Mouse (Mus musculus) frontal cortex, adult (tissue): ENCODE measurements around the gene Gimap8.
A peak's percentile ranks its signal among the peaks of the same experiment; 100 is the strongest.
"Not testable (repeated sequence)": the region's sequence is repeated elsewhere in the genome, so short reads cannot be mapped to it uniquely, and the experiment has no call there.

Source experiments
- ATAC-seq: cut with Nextera tagmentation; 2 replicates; pipeline ENCODE4 v1.9.2; 2017; ENCODE audit warnings: mild to moderate bottlenecking, moderate library complexity, mixed read lengths; ENCODE audit not compliant: low TSS enrichment

The Gimap8 gene

GRCm38 (mm10) chr6:48646995-48647394 is at the start of gene Gimap8:
Gimap8 (plus strand) TSS chr6:48647234.
- no peak for ATAC-seq

DNA sequence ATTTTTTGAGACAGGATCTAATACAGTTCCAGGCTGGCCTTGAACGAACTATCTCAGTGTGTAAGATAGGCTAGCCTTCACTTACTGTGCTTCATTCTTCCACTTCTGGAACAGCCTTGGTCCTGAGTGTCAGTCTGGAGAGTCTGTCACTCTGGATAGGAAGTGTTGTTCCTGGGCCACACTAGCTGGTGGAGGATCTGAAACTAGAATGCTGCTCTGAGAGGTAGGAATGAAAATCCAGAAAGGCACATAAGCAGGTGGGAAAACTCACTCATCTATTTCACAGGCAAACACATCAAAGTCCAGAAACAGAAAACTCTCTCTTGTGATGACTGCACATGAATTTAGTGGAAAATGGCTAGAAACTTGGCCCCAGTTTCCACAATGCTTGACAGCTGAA is 46.4 kb upstream of the Gimap8 start:
- no peak for ATAC-seq

DNA sequence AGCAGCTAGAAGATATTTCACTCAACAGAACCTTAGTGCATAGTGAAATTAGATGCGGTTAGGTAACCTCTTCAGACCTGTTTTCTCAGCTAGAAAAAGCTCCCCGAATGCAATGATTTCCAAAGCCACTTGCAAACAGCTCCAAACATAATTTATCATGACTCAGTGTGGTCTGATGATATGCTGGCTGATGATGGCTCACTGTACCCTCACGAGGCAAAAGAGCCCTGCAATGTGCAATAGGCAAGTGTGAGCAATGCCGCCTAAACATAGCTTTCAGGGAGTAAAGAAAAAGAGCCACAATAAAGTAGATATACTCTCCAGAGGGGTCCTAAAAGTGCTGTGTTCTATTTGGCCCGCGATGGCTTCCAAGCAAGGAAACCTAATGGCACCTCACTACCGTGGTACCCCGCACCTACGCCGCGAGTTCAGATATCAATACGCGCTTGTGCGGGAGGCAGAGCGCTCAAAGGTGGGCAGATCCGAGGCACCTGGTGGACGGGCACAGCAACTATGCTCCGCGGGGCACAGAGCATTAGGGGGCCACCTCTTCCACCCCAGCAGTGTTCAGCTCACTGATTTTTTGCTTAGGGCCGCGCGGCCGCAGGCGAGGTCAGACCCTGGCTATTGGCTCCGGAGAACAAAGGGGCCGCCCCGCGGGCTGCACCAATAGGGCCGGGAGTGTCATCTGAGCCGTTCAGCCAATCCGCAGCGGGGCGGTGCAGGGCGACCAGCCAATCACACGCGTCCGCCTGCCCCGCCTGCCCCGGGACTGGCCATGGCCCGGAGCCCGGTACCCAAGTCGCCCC is 45.6 kb upstream of the Gimap8 start, which contains the start of gene Zfp775:
Zfp775 (plus strand) TSS at position 793 of the 809 bp plus-strand sequence.
- ATAC-seq: peak; percentile 92

DNA sequence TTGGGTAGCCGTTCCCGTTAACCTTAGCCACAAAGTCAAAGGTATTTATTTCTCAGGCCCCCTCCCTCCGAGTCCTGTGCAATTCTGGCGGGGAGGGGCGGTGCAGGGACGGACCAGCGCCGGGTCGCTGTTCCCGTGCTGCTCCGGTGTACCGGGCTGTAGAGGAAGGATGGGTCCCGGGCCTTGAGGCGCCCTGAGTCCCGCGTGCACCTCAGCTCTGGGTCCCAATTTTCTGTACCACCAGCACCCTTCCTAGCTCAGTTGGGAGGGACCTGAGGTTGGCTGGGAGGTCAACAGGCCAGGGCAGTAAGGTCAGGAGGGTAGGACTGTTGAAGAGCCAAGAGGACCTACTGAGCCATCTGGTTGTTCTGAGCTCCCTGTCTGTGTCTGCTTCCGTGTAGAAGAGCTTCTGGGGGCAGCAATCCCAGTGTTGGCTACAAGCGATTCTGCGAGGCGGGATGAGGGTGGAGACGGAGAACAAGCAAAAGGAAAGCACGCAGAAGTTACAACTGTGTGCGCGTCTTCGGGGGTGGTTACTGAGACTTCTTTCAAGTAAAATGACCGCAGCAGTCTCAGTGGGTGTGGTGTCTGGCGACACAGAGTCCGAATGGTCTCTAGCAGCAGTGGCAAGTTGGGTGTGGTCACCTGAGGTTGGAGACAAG is 44.8 kb upstream of the Gimap8 start:
- peak; percentile 53 for ATAC-seq

DNA sequence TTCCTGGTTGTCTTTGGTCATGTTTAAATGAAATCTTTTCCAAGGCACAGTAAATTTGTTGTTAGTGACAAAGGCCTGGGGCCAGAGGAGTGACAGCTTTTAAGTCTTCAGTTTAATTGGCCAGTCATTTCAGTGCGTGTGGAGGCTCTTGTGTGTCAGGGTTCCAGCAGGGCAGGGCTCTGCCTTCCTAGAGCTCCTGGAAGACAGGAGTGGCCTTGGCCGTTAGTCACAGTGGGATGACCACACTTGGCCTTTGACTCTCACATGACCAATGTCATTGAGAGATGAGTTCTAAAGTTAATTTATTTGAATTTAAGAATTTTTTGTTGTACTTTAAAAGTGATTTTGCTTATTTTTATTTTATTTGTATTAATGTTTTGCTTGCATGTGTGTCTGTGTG is 38.9 kb upstream of the Gimap8 start:
- no peak for ATAC-seq

DNA sequence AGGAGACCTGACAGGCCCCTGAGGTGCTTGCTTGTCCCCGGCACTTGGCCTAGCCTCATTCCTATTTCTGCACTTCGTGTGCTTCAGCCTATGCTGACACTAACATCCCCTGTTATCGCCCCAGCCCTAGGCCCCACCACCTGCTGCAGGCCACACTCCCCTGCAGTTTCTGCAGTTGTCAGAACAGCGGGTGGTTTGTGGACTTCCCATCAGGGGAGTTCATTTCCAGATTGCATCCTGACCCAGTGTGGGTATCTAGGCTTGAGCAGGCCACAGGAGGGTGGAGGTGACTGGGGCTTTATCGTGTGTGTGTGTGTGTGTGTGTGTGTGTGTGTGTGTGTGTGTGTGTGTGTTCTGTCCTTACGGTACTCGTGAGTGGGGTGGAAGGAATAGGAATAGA is 37.5 kb upstream of the Gimap8 start:
- ATAC-seq: no peak

DNA sequence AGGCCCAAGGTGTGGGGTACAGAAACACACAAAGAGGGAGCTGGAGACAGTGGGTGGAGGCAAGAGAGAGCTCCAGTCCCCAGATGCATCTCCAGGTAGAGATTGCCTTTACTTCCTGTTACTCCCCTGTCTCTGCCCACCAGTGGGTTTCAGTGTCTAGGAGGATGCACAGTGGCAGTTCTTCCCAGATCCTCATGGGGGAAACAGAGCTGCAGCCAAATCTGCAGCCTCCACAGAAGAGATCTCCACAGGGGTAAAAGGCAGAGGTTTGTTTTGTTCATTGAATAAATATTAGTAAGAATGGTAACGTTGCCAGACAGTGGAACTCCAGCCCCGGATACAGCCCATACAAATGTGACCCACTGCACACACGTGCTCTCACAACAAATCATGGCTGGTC is 36.4 kb upstream of the Gimap8 start:
- ATAC-seq: no peak

DNA sequence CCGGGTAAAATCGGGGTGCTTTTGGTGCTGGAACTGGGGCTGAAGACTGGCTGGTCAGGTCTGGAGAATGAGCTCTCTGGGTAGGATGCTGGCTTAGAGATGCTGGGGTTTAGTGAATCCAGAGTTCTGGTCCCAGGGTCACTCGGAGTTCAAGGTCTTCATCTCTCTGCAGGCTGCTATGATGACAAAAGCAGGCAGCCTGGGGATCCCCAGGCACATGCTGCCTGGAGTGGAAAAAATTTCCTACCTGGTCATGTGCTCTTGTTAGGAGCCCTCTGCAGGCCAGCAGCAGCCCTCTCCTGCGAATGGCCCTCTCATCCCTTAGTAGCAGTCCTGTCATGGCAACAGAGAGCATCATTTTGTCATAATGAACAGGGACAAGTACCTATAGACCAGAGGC is 33.6 kb upstream of the Gimap8 start:
- no peak for ATAC-seq

GRCm38 (mm10) chr6:48614756-48615155 is 32.3 kb upstream of the Gimap8 start:
- ATAC-seq: no peak

GRCm38 (mm10) chr6:48620031-48620430 is 27.0 kb upstream of the Gimap8 start:
- ATAC-seq: no peak

- ATAC-seq: not testable (repeated sequence)
Observed at GRCm38 (mm10) chr6:48622186-48622843, 24.7 kb upstream of the Gimap8 start.

DNA sequence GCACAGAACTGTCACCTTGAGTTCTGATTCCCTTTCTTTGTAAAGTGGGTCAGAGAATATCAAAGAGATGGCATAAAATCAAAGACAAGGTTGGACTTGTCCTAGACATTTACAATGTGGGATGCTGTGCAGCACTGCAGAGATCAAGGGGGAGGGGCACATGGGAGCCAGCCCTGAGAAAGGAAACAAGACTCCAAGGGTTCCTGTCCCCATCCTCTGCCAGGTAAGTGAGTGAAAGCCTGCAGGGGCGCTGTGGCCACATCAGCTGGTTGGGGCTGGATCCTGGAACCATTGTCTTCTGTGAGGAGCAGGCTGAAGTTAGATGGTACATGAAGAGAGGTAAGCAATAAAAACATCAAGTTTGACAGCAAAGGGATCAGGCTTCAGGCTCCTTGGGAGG is 23.6 kb upstream of the Gimap8 start:
- ATAC-seq: no peak

DNA sequence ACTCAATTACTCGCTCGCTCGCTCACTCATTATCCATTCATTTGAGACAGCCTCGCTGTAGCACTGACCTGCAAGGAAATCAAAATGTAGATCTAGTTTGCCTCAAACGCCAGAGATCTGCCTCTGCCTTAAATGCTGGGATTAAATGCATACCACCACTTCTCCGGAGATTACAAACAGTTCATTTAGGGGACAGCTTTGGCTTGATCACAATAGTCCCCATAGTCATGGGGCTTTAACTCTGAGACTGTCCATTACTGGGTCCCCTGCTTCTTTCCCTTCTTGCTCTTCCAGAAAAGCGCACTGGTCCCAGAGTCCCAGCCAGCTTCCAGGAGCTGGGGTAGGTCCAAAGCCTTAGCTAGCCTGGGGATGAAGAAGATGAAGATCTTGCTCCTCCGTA is 20.6 kb upstream of the Gimap8 start, which contains the start of gene AI854703:
AI854703 (plus strand) TSS at position 301 of the 400 bp plus-strand sequence.
- no peak; the same call in 1 of the 2 replicates for ATAC-seq

- ATAC-seq: peak; percentile 83
Observed at GRCm38 (mm10) chr6:48626984-48627383, 20.1 kb upstream of the Gimap8 start.

DNA sequence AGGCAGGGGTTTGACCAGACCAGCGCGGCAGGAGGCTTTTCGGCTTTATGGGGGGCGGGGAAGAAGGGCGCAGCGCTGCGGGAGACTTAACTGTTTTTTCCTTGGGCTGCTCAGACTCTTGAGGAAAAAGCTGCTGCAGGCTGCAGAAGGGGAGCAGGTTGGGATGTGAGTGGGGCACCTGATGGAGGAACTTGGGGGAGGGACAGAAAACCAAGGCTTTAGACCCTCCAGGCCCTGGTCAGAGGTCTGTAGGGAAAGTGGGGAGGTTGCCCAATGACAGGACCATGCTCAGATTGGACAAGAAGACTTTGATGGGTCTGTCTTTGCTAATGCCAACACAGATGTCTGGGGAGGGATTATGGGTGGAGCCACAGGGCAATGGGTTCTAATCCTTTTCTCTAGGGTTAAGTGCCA is 19.5 kb upstream of the Gimap8 start:
- ATAC-seq: 0 out of 2 replicates have a peak, but pooled peaks have one; percentile 11

- no peak for ATAC-seq
Observed at GRCm38 (mm10) chr6:48628377-48628776, 18.7 kb upstream of the Gimap8 start.

- peak; percentile 53 for ATAC-seq
Observed at GRCm38 (mm10) chr6:48628808-48629660, 18.0 kb upstream of the Gimap8 start.

DNA sequence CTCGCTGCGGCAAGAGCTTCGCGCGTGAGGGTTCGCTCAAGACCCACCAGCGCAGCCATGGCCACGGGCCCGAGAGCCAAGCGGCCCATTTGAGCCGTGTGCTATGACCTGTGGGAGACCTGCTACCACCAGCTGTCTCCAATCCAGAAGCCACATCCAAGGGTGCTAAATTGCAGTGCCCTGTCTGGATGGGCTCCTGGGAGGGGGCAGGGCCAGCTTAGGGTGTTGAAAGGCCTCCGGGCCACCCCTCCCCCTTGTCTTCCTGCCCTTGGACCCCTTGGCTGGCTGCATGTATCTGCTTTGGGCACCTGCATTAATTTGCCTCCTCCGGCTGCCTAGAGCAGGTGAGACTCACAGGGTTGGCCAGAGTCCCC is 17.4 kb upstream of the Gimap8 start:
- no peak for ATAC-seq

GRCm38 (mm10) chr6:48630831-48631230 is 16.2 kb upstream of the Gimap8 start:
- ATAC-seq: no peak

- no peak for ATAC-seq
Observed at GRCm38 (mm10) chr6:48635105-48635504, 11.9 kb upstream of the Gimap8 start.

DNA sequence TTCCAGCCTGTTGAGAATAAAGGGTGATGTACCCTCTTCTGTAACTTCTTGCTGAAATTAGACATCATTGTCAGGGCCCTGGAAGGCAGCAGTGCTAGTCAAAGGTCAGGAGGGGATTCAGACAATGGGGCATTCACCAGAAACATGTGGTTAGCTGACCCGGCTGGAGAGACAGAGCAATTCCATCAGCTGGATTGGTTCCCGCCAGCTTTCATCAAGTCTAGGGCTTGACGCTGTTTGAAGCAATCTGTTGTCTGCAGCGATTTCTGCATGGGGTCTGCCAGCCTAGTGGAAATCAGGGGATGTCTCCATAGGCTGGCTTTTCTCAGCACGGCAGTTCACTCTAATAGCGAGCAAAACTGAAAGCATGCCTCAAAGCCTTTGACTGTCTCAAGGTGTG is 10.5 kb upstream of the Gimap8 start:
- no peak for ATAC-seq
